Mouse (Mus musculus) kidney, adult 2 months (tissue): ENCODE data around the gene Olfr1440.

Experiments used
- CTCF ChIP-seq: fragments of 200-500 bp; conservative IDR thresholded peaks from 2 replicates; pipeline ENCODE4 v1.5.1; 2011; ENCODE audit warnings: low read depth, mild to moderate bottlenecking, control low read depth, low read length, moderate library complexity, mixed read lengths; ENCODE audit not compliant: insufficient read depth, insufficient read length
- POLR2A ChIP-seq: fragments of 200-500 bp; IDR thresholded peaks from one replicate; pipeline ENCODE4 v1.6.1; 2011; ENCODE audit warnings: low read depth, low read length, control low read depth

GRCm38 (mm10) chr19:12417361-12417760 lies 30.3 kb downstream of the Olfr1440 start, which contains the start of gene Olfr1441:
- TF ChIP-seq CTCF (no peak), POLR2A (no peak)
